Mouse (Mus musculus): Measurements from ENCODE around the gene Arpc1b. TPM values are rescaled to one million over a fixed set of nuclear protein-coding genes. Genes with fewer than 3 reads are reported as not detected.
A peak's percentile ranks its signal among the peaks of the same experiment; 100 is the strongest.

Arpc1b gene
- total RNA-seq, 2 experiments from 2014 or later = 28.3 to 30.3 TPM

DNA sequence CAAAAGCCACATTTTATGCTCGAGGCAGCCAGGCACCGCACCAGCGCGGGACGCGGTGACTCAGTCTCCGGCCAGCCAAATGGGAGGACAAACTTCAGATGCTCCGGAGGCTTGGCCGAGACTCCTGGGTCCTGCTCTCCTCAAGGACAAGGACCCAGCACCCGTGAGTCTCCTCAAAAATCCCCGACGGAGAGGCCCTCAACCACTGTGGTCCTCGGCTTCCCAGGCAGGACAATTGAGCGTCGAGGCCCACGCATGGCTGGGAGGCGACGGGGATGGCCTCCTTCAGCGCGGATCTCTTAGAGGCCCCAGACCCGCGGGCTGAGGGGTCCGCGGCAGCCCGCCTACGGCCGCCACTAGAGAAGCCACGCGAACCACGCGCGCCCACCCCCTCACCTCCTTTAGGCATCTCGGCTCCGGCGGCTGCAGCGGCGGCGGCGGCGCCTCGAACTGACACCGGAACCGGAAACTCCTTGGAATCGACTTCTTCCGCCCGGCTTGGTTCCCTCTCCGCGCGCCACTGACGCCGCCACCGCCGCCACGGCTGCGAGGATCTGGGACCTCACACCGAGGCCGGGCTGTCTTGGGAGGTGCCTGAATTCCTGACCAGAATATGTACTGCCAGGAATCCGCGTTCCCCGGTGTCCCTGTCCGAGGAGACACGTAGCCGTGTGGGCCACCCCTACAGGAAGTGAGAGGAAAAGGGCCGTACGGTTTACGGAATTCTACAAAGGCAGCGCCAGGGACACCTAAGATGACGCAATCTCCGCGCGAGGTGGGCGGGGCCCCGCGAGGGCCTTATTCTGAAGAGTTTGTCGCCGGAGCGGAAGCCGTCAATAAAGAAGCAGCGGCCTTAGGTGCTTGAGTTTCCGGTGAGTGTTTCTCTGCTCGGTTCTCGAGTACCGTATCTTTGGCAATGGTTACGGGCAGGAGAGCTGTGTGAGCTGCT, 25.8 kb downstream of the Arpc1b start, which contains the start of the genes Pdap1 and Bud31:
TSS of gene Pdap1 (minus strand) at position 668 of the 949 bp plus-strand sequence.
TSS of gene Bud31 (plus strand) at position 792 of the 949 bp plus-strand sequence.
- intact Hi-C loops (cut with DNase I) = loop anchor here (1.0 kb wide), 1 partner anchor 27 kb away; the partner anchor contains the start of genes Cpsf4 and Ptcd1
- DNase-seq (ENCODE audit: extremely low spot score in 1 of 2, low spot score in 2 of 2) = peak; percentile 92 to 96

DNA sequence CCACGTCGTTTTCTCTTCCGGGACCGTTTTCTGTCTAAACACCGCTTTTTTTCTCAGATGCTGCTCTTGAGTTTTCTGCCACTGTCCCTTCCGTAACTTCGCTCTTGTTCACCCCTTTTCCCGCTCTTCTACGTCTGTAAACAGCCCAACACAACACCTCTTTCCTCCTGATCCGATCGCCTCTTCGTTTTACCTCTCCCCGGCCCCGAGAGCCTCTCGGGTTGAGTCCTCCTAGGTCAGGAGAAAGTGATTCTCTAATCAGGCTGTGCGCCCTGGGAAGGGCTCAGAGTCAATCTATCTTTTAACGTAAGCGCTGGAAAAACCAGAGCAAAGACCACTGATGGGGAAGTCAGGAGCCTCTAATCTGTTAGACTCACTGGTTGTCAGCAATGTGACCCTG, 26.6 kb downstream of the Arpc1b start:
- intact Hi-C loops (cut with DNase I) = loop anchor here (1.0 kb wide), 1 partner anchor 27 kb away; the partner anchor contains the start of genes Cpsf4 and Ptcd1
- no peak for DNase-seq (ENCODE audit: extremely low spot score in 1 of 2, low spot score in 2 of 2)

DNA sequence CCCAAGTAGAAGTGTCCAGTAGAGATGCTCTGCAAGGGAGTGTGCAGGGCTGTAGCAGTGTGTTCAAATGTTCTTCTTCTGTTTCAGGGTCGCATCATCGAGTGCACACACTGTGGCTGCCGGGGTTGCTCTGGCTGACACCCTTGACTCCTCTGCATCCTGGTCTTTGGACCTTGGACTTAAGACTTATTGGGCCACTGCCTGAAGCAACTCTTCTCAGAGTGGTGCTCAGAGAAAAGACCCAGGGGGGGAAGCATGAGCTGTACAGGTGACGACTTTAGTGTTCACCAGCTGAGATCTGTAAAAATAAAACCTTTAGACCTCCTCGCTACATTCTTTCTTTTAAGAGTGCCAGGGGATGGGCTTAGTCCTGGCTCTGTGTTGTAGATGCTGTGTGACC, 33.7 kb downstream of the Arpc1b start:
- intact Hi-C loops (cut with DNase I) = no loop called here
- DNase-seq (ENCODE audit: extremely low spot score in 1 of 2, low spot score in 2 of 2) = no peak

DNA sequence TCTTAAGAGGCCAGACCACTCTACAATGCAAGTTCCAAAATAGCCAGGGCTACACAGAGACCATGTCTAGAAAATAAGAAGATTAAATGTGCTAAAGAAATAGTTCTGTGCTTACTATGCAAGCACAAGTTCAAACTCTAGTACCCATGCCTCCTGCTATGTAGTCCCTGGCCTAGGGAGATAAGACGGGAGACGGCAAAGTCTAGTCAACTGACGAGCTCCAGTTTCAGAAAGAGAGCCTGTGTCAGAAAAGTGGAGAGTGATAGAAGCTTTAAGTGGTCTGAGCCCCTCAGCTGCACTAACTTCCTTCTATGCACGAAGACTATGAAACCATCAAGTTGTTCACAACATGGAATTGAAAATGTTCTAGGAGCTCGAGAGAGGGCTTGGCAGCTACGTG, 35.3 kb downstream of the Arpc1b start:
- intact Hi-C loops (cut with DNase I) = no loop called here
- no peak for DNase-seq (ENCODE audit: extremely low spot score in 1 of 2, low spot score in 2 of 2)

DNA sequence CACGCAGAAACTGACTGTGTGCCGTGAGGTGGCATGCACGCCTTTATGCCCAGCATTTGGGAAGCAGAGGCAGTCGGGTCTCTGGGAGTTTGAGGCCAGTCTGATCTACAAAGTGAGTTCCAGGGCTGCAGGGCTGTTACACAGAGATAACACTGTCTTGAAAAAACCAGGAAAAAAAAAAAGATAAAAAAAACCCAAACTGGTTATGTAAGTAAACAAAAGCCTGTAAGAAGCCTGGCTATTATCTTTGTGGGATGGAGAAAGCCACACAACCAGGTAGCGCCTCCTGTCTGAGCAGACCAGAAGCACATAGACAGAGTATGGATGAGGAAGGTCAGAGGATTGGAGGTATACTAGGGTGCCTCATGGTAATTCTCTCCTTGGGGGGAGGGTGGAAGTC, 38.7 kb downstream of the Arpc1b start:
- no peak for DNase-seq (ENCODE audit: extremely low spot score in 1 of 2, low spot score in 2 of 2)
- intact Hi-C loops (cut with DNase I) = no loop called here

DNA sequence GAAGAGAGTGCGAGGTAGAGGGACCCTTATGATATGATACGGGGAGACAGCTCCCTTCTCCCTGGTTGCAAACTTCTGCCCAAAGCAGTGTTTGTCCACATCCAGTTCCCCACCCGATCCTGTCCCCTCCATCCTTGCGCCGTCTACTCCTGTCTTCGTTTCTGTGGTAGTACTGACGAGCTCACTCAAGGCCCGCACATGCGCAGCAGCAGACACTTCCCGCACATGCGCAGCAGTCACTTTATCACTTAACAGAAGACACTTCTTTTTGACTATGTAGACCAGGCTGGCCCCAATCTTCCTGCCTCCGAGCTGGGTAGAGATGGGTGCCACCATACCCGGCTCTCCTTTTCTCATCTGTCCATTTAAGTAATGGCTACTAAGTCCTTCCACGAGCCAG, 47.3 kb downstream of the Arpc1b start:
- intact Hi-C loops (cut with DNase I) = no loop called here
- no peak for DNase-seq (ENCODE audit: extremely low spot score in 1 of 2, low spot score in 2 of 2)

DNA sequence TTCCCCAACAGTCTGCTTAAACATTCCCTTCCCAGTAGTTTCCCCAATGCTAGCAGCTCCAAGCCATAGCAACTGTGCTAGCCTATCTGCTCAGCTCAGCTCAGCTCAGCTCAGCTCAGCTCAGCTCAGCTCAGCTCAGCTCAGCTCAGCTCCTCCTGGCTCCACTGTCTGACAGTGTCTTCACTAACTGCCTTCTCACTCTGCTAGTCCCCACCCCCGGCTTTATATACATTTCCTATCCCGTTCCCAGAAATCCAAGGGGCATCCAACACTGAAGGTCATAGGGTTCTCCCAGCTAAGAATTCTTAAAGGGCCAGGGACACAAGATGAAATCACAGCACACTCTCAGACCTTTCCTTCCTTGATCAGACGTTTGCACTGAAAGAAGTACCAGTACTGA, 50.7 kb downstream of the Arpc1b start:
- intact Hi-C loops (cut with DNase I) = no loop called here
- DNase-seq (ENCODE audit: extremely low spot score in 1 of 2, low spot score in 2 of 2) = no peak

DNA sequence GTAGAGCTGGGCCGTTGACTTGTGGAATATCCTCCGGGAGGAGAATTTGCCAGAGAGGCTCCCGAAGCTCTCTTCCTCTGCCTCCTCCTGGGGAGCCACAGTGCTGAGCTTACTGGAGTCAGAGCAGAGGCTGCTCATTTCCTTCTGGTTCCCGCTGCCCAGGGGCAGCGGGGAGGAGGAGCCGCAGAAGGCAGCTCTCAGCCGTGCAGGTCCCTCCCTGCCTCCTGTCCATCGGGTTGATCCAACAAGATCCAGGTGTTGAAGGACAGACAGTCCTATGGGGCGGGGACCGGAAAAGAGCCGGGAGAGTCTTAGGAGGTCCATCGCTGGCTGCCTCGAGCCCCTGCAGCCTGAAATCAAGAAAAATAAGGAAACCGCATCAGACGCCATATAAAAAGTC, 51.2 kb downstream of the Arpc1b start:
- no peak for DNase-seq (ENCODE audit: extremely low spot score in 1 of 2, low spot score in 2 of 2)
- intact Hi-C loops (cut with DNase I) = no loop called here

DNA sequence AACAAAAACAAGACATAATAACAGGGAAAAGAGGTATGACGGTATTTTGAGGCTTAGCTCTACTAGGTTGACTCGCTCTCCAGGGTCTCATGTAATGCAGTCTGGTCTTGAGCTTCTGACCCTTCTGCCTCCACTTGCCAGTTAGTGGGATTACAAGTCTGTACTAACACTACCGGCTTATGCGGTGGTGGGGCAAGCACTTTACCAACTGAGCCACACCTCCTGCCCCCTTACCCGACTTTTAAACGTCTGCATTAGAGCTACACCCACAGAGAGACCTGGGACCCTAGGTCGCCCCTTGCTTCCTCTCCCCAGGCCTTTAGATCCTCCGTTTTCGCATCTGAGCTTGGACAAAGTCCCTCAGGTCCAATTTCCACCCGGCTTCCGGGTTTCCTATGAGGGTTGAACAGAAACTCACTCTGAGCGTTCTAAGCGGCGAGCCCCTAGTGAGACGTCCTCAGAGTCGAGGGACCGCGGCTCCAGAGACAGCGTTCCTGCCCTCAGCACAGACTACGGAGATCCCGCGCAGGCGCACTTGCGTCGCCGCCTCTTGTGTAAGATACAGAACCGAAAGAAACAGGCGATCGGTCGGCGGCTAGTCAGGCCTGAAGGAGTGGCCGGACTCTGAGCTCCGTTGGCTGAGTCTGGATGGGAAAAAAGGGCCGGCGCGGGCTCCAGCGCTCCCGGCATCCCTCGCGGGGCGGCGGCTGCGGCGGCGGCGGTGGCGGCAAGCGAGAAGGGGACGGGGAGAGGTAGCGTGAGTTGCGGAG, 52.7 kb downstream of the Arpc1b start, which contains the start of the genes Ptcd1 and Cpsf4:
TSS of gene Ptcd1 (minus strand) at position 573 of the 770 bp plus-strand sequence.
TSS of gene Cpsf4 (plus strand) at position 678 of the 770 bp plus-strand sequence.
- intact Hi-C loops (cut with DNase I) = loop anchor here (1.0 kb wide), 1 partner anchor 26 kb away; the partner anchor contains the start of genes Bud31 and Pdap1
- DNase-seq (ENCODE audit: extremely low spot score in 1 of 2, low spot score in 2 of 2) = peak; percentile 97 to 99

DNA sequence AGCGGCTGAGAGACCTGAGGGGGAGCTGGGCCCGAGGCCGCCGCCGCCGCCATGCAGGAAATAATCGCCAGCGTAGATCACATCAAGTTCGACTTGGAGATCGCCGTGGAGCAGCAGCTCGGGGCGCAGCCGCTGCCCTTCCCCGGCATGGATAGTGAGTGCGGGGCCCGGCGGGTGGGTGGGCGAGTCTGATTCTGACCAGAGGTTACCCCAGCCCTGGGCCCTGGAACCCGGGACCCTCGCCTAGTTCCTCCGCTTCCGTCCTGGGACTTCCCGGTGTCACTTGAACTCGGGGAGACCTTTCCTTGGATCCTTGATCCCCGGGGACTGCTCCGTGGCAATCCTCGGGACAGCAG, 53.3 kb downstream of the Arpc1b start:
- DNase-seq (ENCODE audit: extremely low spot score in 1 of 2, low spot score in 2 of 2) = no peak
- intact Hi-C loops (cut with DNase I) = loop anchor here (1.0 kb wide), 1 partner anchor 27 kb away; the partner anchor contains the start of genes Bud31 and Pdap1

DNA sequence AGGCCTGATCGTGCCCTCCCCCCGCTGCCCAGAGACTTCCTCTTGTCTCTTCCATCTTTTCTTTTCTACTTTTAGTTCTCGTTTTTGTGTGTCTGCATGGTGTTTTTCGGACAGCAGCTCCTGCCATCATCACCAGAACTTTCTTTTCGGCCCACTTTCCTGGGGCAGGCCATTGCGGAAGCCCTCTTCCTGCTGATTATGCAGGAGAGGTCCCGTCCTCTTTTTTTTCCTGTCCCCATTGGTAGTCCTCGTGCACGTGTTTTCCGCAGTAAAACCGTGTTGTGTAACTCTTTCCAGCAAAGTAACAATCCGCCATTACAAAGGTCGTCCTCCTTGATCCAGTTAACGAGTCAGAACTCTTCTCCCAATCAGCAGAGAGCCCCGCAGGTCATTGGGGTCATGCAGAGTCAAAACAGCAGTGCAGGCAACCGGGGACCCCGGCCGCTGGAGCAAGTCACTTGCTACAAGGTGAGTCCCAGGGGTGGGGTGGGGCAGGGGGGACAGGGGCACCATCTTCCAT, 64.5 kb downstream of the Arpc1b start:
- intact Hi-C loops (cut with DNase I) = no loop called here
- DNase-seq (ENCODE audit: extremely low spot score in 1 of 2, low spot score in 2 of 2) = no peak

Other genes with a start within 250 kb of the Arpc1b start
- 10 to 100 TPM; 39.4 to 40.2 TPM for gene Smurf1, start 148.4 kb upstream of the Arpc1b start, total RNA-seq (2021)
- gene Gm4871, start 81.5 kb upstream of the Arpc1b start, total RNA-seq (2021) = not detected
- not detected for gene 1700018F24Rik, start 71.2 kb upstream of the Arpc1b start, total RNA-seq (2021)
- 100 to 1,000 TPM; 178 to 190 TPM for gene Arpc1a, start 30.4 kb upstream of the Arpc1b start, total RNA-seq (2021)
- not detected for gene Kpna7, start 30.2 kb upstream of the Arpc1b start, total RNA-seq (2021)
- gene Pdap1, start 26.0 kb downstream of the Arpc1b start, total RNA-seq (2021) = 100 to 1,000 TPM; 106 to 111 TPM
- 10 to 100 TPM; 85.7 to 86.1 TPM for gene Bud31, start 26.1 kb downstream of the Arpc1b start, total RNA-seq (2021)
- gene Ptcd1, start 52.9 kb downstream of the Arpc1b start, total RNA-seq (2021) = 10 to 100 TPM; 14.2 to 16.1 TPM
- gene Cpsf4, start 53.0 kb downstream of the Arpc1b start, total RNA-seq (2021) = 10 to 100 TPM; 29.1 to 29.2 TPM
- gene Atp5j2, start 77.8 kb downstream of the Arpc1b start, total RNA-seq (2021) = 100 to 1,000 TPM; 267 to 289 TPM
- gene Zkscan14, start 87.7 kb downstream of the Arpc1b start, total RNA-seq (2021) = 10 to 100 TPM in 1 of 2 experiments, 1 to 10 TPM in 1; 10.0 to 10.3 TPM
- gene Zkscan5, start 90.3 kb downstream of the Arpc1b start, total RNA-seq (2021) = 10 to 100 TPM; 15.0 to 15.2 TPM
- 10 to 100 TPM; 24.8 to 27.9 TPM for gene Zfp655, start 117.5 kb downstream of the Arpc1b start, total RNA-seq (2021)
- 10 to 100 TPM; 13.9 to 17.1 TPM for gene Zscan25, start 166.3 kb downstream of the Arpc1b start, total RNA-seq (2021)
- under 1 TPM in 1 of 2 experiments, not detected in 1; 0.17 TPM for gene Cyp3a57, start 231.1 kb downstream of the Arpc1b start, total RNA-seq (2021)